Mouse (Mus musculus) layer of hippocampus, adult 9-11 months (tissue): ENCODE measurements around the gene Haao.

Source experiments
- DNase-seq: peaks from one replicate; pipeline ENCODE4 v3.0.0; 2022

Haao gene

DNA sequence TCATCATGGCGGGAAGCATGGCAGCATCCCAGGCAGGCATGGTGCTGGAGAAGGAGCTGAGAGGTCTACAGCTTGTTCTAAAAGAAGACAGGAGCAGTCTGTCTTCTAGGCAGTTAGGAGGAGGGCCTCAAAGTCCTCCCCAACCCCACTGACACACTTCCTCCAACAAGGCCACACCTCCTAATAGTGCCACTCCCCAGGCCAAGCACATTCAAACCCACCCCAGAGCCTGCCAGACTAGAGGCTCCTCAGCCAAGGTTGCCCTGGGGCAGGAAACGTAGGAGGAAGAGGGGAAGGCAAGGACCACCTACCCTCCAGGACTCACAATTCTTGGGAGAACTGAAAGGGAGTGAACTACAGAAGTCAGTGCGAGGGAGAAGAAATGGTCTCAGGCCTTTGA is at the start of gene Haao:
Gene Haao (minus strand): TSS at position 149 of the 400 bp plus-strand sequence.
- no peak for DNase-seq

DNA sequence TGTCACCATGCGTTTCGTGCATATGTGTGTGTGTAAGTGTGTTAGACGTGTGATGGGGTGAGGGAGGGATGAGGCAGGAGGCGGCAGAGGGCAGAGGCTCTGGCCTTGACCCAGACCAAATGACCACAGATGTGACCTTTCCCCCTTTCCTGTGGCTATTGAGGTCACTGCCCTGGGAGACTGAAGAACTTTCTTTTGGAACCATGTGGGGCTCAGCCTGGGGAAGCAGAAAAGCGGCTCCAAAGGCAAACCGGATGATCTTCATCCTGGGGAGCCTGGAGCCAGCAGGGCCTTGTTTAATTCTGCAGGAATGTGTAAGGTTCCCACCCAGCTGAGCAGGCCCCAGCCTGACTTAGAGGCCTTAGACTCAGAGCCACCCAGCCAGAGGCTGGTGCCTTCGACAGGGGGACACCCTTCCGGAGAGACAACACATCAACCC is 49.6 kb upstream of the Haao start:
- DNase-seq: no peak

- DNase-seq: no peak
Measured at GRCm38 (mm10) chr17:83896723-83897122, 49.0 kb upstream of the Haao start.

- DNase-seq: no peak
Measured at GRCm38 (mm10) chr17:83895321-83895770, 47.6 kb upstream of the Haao start.

DNA sequence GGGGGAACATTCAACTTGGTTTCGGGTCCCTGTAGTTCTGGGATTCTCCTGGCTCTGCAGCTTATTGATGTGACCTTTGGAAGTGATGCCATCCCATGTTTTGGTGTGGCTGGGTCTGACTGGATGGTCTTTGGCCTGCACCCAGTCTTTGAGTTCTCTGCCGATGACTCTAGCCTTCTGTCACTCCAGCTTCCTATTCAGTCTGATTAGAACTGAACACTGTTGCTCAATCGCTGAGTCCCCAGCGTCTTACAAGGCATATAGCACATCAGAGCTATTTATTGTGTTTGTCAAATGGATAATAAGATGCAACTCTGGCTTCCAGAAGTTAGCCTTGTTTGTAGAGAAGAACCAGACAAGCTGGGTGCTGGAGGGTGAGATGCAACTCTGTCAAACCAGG is 45.4 kb upstream of the Haao start:
- DNase-seq: no peak

GRCm38 (mm10) chr17:83891864-83892263 is 44.1 kb upstream of the Haao start:
- DNase-seq: no peak

DNA sequence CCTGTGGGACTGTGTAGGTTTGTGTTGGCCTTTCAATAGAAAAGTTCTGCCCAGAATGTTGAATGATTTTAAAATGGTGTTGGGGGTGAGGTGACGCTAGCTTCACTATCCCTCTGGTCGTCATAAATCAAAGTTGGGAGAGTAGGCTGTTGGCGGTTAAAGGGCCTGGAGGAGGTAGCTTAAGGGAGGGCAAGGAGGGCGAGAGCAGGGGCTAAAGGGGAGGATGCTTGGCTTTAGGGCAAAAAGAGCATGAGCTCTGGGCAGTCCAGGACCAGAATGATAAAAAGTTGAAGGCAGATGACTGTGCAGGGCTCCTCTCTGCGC is 42.6 kb upstream of the Haao start:
- no peak for DNase-seq

- DNase-seq: peak; percentile 80
Measured at GRCm38 (mm10) chr17:83889691-83890372, 42.1 kb upstream of the Haao start.

- no peak for DNase-seq
Measured at GRCm38 (mm10) chr17:83889329-83889690, 41.5 kb upstream of the Haao start.

- no peak for DNase-seq
Measured at GRCm38 (mm10) chr17:83887241-83887640, 39.5 kb upstream of the Haao start.

DNA sequence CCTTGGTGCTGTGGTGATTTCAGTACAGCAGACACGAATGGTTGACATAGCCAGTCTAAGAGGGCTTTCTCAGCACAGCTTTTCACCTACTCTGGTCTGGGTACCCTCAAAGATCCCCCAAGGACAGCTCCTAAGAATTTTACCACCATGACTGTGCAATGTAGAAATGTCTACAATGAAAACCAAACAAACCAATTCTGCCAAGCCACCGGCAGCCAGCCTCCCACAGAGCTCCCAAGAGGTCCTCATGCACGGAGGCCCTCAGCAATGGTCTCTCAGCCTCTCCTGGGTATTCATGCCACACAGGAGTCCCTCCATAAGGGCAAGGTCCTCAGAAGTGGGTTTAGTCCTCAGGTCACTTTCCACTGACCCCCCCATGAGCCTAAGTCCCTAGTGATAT is 38.6 kb upstream of the Haao start:
- no peak for DNase-seq

- DNase-seq: no peak
Measured at GRCm38 (mm10) chr17:83885750-83886149, 38.0 kb upstream of the Haao start.

DNA sequence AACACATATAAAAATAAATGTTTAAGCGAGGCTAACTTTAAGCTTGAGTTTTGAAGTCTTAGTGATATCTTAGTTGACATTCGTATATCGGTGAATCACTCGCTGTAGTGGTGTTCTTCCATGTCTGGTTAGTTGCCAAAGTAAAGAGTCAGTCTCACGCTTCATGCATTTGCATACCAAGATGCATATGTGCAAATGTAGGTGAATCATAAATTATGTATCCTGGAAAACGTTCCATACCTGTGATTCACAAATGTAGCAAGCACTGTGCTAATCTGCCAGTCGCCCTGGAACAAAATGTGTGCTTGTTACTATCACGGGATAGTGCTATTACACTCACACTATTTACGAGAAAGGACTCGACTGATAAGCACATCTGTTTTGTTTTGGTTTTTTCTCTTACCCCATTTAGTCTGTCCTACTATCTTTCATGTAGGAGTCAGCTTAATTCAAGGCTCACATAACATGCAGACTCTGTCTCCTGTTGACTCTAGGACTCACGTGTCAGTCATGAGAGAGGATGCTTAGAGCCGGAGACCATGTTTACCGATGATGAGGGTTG is 37.3 kb upstream of the Haao start:
- DNase-seq: no peak

DNA sequence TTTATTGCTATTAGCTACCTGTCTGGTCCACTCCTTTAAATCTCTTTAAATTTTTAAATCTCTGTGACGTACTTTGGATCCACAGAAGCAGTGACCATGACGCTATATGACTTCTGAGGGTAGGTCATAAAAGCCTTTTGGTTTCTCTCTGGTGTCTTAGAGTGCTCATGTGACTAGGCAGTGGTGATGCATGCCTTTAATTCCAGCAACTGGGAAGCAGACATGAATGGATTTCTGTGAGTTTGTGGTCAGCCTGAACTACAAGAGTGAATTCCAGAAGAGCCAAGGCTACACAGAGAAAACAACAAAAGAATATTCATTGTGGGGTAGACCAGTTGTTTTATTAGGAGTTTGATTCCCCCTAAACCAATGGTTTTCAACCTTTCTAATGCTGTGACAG is 35.0 kb upstream of the Haao start:
- DNase-seq: no peak

DNA sequence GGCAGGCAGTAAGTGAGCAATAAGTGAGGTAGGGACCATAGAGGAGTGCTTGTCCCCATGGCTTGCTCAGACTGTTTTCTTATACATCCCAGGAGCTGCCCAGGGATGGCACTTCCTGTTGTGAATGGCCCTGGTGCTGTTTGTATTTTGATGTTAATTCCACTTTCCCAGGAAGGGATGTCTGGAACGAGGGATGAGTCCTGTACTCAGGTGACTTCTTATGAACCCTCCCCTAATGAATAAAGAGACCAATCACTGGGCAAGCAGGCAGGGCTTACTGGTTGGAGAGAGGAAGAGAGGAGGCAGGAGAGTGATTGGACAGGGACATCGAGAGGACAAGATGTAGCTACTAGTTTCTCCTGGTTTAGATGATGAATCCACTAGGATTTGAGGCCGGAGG is 33.3 kb upstream of the Haao start:
- no peak for DNase-seq

- DNase-seq: no peak
Measured at GRCm38 (mm10) chr17:83880174-83880710, 32.5 kb upstream of the Haao start.

DNA sequence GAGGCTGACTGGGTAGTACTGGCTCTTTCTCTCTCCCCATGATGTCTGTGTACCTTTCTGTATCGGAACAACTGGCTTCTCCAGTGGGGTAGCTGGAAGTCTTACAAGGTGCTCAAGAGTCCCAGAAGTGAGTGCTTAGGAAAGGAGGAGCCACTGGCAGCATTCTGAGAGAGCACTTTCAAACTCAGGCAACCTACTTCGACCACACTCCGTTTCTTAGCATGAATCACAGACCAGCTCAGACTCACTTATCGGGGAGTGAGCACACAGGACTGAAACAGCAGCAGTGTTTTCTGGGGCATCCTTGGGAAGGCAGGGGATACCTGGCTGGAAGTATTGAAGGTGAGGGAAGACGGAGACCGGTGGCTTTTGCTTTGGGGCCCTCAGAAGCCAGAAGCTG is 31.9 kb upstream of the Haao start:
- DNase-seq: no peak

DNA sequence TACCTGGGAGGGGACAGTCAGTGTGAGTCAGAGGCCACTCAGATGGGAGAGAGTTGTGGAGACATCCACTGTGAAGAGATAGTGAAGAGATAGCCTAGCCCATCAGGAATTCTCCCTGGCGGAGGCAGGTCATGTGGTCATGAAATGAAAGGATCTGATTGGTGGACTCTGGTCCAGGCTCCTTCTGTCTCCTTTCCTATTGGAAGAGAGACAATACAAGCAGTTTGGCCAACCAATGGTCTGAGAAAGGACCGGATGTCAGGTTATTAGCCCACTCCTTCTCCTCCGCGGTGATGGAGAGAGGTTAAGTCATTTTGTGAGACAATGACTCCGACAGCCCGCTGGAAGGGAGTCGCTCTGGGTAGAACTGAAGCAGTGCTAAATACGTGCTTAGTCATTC is 26.8 kb upstream of the Haao start:
- no peak for DNase-seq

- DNase-seq: no peak
Measured at GRCm38 (mm10) chr17:83873363-83874141, 25.8 kb upstream of the Haao start.

- peak; percentile 58 for DNase-seq
Measured at GRCm38 (mm10) chr17:83872806-83873348, 25.1 kb upstream of the Haao start.

DNA sequence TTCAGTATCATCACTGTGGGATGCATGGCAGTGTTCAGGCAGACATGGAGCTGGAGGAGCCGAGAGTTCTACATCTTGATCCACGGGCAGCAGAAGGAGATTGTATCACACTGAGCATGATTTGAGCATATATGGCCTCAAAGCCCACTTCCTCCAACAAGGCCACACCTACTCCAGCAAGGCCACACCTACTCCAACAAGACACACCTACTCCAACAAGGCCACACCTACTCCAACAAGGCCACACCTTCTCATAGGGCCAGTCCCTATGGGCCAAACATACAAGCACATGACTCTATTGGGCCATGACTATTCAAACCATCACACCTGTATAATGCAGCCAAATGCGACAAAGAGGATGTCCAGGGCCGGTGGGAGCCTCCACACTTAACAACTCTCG is 23.6 kb upstream of the Haao start:
- DNase-seq: no peak

DNA sequence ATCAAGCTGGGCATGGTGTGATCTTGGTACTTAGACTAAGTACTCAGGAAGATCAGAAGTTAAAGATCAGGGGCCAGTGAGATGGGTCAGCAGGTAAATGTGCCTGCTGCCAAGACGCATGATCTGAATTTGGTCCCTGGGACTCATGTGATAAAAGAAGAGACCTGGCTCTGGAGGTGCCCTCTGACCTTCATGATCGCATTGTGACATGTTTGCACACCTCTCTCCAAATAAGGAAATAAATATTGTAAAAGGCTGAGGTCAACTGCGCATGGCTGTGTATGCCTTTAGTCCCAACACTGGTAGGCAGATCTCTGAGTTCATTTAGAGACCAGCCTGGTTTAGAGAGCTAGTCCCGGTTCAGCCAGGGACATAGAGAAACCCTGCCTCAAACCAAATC is 22.6 kb upstream of the Haao start:
- no peak for DNase-seq

DNA sequence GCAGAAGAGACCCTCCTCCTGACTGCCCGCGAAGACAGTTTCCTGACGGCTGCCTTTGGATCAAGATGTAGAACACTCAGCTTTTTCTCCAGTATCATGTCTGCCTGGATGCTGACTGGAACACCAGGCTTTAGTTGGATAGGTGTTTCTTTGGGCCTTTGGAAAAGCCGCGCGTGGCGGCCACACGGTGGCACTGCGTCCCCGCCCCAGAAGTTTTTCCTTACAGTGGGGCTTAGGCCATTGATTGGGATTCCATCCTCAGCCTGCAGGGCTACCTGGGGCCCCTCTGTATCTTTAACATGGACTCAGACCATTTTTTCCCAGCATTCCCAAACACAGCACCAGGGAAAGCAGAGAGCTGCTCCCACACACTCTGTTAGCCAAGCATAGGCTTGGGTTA is 18.8 kb upstream of the Haao start:
- no peak for DNase-seq

DNA sequence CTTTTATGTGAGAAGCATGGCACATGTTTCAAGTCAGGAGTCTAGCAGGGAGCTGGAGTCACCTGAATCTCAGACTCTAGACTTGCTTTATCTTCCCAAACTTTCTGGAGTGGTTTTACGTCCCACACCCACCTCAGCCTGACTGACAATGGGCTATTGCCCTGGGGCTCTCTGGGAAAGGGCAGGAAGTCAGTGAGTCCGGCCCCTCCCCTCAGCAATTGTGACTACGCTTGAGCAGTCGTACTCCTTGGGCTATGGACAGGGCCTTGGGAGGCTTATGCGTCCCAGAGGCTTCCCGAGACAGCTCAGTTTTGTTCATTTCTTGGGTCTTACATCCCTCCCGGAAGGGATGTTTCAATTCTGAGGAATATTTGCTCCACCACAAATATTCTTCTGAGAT is 17.6 kb upstream of the Haao start:
- DNase-seq: no peak
